Mouse (Mus musculus) cerebellum, postnatal 36 days (tissue): ENCODE results near the gene Il18bp.
A peak's percentile ranks its signal among the peaks of the same experiment; 100 is the strongest.

Source experiments
- DNase-seq, 2 experiments: peaks; one replicate each; pipeline ENCODE4 v3.0.0; 2021 to 2022; ENCODE audit warnings: mixed read lengths in 2 of 2

Il18bp gene

DNA sequence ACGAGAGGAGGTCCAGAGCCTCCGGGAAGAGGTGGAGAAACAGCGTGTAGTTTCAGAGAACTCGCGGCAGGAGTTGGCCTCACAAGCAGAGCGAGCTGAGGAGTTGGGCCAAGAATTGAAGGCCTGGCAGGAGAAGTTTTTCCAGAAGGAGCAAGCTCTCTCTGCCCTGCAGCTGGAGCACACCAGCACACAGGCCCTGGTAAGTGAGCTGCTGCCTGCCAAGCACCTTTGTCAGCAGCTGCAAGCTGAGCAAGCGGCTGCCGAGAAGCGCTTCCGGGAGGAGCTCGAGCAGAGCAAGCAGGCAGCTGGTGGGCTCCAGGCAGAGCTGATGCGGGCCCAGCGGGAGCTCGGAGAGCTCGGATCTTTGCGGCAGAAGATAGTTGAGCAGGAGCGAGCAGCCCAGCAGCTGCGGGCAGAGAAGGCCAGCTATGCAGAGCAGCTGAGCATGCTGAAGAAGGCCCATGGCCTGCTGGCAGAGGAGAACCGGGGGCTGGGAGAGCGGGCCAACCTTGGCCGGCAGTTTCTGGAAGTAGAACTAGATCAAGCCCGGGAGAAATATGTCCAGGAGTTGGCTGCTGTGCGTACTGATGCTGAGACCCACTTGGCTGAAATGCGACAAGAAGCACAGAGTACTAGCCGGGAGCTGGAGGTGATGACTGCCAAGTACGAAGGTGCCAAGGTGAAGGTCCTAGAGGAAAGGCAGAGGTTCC lies 17.4 kb downstream of the Il18bp start:
- peak; percentile 35 to 44 for DNase-seq

DNA sequence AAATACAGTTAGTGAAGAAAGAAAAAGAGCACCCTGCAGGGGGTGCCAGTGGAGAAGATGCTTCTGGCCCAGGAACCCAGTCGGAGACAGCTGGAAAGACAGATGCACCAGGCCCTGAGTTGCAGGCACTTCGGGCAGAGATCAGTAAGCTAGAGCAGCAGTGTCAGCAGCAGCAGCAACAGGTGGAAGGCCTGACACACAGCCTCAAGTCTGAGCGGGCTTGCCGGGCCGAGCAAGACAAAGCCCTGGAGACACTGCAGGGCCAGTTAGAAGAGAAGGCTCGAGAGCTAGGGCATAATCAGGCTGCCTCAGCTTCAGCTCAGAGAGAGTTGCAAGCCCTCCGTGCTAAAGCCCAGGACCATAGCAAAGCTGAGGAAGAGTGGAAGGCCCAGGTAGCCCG lies 18.2 kb downstream of the Il18bp start:
- peak; percentile 26 to 35 for DNase-seq

DNA sequence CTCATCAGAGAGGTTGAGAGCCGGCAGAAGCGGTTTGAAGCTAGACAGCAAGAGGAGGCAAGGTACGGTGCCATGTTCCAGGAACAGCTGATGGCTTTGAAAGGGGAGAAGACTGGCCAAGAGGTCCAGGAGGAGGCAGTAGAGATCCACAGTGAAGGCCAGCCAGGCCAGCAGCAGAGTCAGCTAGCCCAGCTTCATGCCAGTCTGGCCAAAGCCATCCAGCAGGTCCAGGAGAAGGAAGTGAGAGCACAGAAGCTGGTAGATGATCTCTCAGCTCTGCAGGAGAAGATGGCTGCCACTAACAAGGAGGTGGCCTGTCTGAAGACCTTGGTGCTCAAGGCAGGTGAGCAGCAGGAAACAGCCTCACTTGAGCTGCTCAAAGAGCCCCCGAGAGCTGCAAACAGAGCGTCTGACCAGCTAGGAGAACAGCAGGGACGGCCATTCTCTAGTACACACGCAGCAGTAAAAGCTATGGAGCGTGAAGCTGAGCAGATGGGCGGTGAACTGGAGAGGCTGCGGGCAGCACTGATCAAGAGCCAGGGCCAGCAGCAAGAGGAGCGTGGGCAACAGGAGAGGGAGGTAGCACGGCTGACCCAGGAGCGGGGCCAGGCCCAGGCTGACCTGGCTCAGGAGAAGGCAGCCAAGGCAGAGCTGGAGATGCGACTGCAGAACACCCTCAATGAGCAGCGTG lies 18.9 kb downstream of the Il18bp start:
- DNase-seq: peak; percentile 63 to 66

DNA sequence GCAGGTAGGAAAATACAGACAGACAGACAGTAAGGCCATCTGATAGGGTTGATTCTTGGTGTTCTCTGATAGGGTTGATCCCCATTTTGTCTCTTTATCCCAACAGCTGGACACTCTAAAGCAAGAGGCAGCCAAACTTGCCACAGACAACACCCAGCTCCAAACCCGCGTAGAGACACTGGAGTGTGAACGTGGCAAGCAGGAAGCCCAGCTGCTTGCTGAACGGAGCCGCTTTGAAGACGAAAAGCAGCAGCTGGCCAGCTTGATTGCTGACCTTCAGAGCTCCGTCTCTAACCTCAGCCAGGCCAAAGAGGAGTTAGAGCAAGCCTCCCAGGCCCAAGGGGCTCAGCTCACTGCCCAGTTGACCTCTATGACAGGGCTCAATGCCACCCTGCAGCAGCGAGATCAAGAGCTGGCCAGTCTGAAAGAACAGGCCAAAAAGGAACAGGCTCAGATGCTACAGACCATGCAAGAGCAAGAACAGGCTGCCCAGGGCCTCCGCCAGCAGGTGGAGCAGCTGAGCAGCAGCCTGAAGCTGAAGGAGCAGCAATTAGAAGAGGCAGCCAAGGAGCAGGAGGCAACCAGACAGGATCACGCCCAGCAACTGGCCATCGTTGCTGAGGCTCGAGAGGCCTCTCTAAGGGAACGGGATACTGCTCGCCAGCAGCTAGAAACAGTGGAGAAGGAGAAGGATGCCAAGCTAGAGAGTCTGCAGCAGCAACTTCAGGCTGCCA lies 20.1 kb downstream of the Il18bp start:
- peak; percentile 94 to 95 for DNase-seq

DNA sequence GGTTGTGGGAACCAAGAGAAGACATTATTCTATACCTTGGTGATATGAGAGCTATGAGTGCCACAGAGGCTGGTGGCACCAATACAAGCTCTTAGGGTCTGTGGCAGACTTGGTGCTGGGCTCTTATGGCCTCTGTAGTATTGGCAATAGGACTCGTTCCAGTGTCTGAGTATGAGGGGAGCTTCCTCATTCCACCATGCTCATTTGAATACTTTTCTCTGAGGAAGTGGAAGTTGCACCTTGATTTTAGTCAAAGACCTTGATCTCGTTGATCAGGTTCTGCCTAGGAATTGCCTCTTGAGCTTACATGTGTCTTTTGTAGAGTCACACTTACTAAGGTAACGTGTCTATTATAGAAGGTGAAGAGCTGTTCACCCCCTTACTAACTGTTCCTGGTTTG lies 24.2 kb downstream of the Il18bp start:
- no peak for DNase-seq

DNA sequence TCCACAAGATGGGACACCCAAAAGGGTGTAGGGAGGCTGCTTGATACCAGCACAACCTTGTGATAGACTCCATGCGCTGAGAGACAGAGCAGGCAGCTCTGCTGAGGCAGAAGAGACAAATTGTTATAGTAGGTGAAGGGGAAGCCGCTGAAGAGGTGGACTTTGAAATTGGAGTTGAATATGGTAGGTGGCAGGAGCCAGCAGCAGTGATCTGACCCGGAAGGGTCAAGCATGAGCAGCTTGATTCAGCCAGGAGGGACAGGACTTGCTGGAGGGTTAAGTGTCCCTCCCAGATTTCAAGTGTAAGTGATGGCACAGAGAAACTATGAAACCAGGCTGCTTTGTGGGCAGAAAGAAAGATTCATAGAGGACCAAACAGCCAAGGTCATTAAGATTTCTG lies 33.4 kb downstream of the Il18bp start:
- no peak for DNase-seq

DNA sequence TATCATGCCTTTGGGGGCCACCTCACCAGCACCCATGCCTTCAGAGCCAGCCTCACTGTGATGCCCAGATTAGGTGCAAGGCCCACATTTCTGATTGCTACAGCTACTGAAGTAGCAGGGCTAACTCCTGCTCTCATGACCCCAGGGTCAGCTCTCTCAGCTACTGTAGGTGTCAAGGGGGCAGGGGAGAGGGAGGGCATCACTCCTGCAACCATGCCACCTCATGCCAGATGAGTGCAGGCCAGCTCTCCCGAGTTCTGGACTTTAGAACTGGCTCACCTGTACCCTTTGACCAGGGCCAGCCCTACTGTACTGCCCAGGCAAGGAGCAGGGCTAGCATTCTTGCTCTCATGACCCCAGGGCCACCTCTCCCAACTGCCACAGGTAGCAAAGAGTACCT lies 35.8 kb downstream of the Il18bp start:
- DNase-seq: no peak

DNA sequence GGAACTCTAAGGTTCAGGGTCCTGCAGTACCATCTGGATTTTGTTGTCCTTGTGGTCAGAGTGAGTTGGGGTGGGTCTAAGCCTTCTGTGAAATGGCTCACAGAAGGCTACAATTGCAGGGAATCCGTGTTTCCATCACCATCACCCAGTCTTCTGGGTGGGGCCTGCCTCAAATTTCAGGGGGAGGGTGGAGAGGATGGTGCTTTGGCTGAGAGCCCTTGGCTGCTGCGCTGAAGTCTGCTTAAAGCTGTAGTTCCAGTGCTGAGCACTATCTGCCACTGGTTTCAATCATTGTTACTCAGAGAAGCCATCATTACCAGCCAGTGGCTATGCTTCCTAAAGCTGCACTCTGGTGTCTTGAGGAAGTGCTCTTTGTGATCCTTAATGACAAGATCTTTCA lies 44.0 kb downstream of the Il18bp start:
- DNase-seq: peak; percentile 31 to 50

DNA sequence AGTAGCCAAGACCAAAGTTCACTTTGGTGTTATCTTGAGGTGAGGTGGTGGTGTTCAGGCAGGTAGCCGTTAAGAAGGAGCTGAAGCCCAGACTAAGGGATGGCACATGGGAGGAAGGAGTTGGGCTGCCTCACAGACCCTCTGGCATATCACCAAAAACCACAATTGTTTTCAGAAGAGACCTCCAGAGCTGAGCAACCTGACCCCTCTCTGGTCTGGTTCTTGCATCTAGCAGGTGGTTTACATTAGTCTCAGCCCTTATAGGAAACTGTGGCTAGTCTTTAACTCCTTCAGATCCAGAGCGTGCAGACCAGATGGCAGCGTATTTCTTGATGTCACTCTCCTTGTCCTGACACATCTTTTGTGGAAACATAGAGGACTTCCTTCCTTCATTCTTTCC lies 44.8 kb downstream of the Il18bp start:
- no peak for DNase-seq

DNA sequence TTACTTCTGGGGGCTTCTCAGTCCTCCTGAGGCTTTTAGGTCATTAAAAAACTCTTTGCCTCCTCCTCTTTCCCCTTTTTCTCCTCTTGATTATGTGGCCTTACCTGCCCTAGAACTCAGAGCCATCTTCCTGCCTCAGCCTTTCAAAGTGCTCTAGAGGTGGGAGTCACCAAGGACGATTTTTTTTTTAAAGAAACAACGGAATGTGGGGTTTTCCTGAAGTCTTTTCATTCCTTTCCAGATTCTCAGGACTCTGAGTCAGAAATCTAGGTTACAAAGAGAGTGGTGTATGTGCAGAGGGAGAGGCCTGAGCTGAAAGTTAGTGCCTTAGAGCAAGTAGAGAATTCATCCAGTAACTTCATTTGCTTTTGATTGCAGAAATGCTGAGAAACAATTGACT lies 46.8 kb downstream of the Il18bp start:
- no peak for DNase-seq

DNA sequence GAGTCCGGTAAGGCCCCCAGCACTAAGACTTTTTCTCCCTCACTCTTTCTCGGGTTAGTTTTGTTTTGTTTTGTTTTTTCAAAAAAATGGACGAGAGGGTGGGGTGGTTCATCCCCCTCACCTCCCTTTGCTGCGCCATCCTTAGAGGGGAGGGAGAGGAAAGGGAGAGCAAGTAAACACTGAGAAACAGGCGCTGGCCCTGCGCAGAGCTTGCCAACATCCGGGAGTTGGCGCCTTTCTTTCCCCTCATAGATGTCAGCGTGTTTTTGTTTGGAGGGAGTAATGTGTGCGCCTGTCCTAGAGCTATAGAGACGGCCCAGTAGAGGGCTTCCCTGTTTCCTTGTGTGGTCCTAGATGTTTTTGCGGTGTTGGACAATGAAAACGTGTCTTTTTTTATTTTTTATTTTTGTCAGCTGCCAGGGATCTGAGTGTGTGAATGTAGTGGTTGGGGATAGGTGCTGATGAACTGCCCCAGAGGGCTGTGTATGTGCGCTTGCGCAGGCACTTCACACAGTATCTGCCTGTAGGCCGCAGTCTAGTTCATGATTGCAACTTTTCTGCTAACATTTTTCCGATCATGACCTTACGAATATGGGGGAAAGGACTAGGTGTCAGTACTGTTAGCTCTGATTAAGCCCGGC lies 47.5 kb downstream of the Il18bp start:
- DNase-seq: peak; percentile 81 to 83

DNA sequence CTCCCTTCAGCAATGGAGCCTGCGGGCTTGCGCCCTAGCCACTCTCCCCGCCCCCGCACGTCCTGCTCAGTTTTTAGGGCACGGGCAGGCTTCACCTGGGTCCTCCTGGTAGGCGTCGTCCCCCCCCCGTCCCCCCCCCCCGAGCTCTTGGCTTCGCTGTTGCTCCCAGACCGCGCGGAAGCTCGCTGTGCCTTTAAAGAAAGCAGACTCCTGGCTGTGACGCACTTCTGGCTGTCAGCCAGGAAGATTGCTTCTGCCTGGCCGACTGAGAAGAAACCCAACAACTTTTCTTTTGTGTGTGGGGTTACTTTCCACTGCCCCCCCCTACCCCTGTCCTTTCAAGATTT lies 48.1 kb downstream of the Il18bp start:
- DNase-seq: peak in 1 of 2 experiments; percentile 90

DNA sequence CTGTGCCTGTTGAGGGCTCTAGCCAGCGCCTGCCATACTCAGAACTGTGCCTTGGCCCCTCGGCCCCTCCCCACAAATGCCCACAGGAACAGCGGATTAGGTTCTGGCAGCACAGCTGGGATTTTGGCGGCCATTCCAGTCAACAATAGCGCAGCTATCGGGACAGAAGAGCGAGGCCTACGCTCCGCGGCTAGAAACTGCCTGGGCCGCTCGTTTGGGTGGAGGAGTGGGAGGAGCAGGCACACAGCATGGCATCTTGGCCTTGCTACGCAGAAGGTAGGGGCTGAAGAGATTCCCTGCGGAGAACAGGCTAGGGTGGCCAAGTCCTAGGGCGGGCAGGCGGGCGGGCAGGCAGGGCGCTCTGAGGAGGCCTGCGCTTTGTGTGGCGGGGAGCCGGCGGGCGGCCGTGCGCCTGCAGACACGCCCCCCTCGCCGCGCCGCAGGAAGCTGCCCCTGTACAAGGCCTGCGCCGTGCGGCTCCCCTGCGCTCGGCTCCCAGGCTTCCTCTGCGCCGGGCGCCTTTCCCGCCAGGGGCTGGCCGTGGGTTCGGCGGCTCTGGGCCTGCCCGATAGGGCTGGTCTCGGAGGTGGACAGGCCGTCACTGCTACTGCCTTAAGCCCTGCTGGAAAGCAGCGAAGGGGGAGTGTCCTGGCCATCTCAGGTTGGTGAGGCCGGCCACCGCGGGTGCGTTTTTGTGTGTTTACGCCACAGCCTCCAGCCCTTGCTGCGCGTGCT lies 48.6 kb downstream of the Il18bp start:
- DNase-seq: peak; percentile 82 to 86

DNA sequence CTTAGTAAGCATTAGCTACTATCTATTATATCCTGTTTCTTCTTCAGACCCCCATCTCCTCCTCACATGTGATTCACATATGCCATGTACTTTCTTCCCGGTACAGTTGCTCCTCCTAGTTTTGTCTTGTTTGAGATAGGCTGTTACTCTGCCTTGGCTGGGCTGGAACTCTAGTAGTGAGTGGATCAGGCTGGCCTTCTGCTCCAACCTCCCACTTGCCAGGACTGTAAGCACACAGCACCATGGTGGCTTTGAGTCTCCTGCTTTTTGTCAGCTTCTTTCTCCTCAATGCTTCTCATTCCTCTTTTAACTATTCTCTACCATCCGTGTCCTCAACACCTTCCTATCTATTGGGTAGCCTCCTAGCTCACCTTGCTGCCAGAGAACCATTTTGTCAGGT lies 49.7 kb downstream of the Il18bp start:
- DNase-seq: peak; percentile 31 to 38

DNA sequence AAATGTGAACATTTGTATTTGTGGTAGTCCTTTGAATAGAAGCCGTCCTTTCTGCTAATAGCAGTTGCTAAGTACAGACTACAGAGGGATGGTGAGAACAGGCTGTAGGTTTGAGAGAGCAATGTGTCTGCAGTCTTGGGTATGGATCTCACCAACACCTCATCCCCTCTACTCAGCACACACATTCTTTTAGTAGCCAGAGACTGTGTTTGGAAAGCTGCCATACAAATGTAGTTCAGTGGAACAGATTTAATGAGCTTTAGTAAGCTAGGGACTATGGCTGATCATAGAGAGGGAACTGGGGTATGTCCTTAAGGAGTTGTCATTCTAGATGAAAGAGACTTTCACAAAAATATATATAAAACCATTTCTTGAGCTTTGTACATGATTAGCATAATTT lies 51.2 kb downstream of the Il18bp start:
- DNase-seq: no peak

DNA sequence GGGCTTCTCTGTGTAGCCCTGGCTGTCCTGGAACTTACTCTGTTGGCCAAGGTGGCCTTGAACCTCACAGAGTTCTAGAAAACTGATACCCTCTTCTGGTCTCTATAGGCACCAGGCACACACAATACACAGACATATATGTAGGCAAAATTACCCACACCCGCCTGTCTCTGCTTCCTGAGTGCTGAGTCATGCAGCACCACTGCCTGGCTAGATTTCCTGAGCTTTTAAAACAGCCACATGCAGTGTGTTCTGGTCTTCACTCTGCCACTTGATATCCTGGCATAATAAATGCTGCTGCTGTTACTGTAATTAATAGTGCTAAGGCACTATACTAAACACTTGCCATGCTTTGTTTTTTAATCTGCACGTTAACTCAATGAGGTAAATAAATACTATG lies 52.9 kb downstream of the Il18bp start:
- no peak for DNase-seq
